Mouse (Mus musculus): Measurements from ENCODE around the gene Miip.
A peak's percentile ranks its signal among the peaks of the same experiment; 100 is the strongest.
"Not testable (repeated sequence)": the region's sequence is repeated elsewhere in the genome, so short reads cannot be mapped to it uniquely, and the experiment has no call there.

The Miip gene

GRCm38 (mm10) chr4:147869238-147869637 is 622 bp upstream of the Miip start:
- no peak for DNase-seq (ENCODE audit: low spot score in 2 of 2)

DNA sequence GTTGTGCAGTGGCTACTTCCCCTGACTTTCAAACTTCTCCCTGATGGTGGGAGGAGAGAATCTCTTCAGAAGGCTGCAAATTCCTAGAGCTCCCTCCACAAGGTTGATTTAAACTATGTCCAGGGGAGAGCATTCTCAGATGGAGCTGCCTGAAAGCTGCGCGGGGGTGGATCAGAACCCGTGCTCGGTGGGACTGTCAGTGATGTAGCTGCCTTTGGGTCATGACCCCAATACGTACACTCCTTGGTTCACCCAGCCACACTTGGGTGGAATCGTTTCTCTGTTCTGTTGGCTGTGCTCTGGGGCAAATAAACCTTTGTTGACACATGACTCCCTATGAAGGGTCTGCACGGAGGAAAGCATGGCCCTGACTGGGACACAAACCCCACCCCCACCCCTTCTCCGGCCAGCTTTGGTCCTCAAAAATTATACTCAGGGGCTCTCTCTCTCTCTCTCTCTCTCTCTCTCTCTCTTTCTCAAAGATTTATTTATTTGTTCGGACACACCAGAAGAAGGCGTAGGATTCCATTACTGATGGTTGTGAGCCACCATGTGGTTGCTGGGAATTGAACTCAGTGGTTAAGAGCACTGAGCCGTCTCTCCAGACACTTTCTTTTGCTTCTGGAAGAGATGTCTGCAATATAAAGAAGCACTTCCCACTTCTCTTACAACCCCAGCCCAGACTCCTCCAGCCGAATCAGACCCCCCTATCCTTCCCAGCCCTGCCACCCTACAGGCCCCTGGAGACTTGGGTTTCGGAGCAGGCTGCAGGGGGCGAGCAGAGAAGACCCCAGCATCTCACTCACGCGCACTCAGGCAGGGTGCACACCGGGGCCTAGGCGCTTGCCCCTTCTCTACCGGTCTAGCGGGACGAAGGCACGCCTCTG is 810 bp downstream of the Miip start:
- no peak for DNase-seq (ENCODE audit: low spot score in 2 of 2)

DNA sequence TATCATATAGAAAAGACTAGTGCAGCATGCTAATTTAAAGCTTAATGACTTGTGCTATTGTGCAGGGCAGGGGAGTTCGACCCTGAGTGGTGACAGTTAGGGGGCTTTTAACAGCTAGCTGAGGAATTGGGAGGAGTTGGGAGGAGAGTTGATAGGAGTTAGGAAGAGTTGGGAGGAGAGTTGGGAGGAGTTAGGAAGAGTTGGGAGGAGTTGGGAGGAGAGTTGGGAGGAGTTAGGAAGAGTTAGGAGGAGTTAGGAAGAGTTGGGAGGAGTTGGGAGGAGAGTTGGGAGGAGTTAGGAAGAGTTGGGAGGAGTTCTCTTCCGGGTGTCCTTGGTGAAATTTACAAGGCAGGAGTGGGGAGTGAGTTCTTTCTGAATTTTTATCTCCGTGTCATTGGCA is 1.8 kb downstream of the Miip start:
- not testable (repeated sequence) for DNase-seq (ENCODE audit: low spot score in 2 of 2)

- DNase-seq (ENCODE audit: low spot score in 2 of 2) = no peak
Observed at GRCm38 (mm10) chr4:147866056-147866455, 2.6 kb downstream of the Miip start.

DNA sequence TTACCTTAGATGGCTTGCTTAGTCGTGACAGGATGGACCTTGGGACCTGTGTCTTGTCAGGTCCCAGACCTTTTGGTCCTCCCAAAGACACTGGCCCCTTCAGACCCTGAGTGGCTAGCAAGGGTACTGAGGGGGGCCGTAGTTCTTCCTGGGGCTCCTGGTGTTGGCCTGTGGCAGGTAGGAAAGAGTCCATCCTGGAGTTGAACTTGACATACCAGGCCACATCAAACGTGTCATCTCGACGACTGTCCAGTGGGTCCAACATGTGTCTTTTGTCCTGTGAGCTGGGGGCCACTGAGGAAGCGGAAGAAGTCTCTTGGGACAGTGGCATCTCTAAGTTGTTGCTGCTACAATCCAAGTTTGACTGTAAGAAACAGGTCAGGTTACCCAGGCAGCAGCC is 3.0 kb downstream of the Miip start:
- no peak for DNase-seq (ENCODE audit: low spot score in 2 of 2)

GRCm38 (mm10) chr4:147862051-147862450 is 6.6 kb downstream of the Miip start:
- no peak for DNase-seq (ENCODE audit: low spot score in 2 of 2)

DNA sequence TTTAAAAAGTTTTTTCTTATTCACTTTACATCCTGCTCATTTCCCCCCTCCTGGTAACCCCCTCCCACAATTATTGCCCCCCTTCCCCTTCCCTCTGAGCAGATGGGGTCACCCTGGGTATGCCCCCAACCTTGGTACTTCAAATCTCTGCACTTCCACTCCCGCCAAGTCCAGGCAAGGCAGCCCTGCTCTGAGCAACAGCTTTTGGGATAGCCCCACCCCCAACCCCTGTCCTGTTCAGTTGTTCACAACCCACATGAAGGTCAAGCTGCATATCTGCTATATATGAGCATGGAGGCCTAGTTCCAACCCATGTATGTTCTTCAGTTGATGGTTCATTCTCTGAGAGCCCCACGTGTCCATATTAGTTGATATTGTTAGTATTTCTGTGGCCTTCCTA is 17.8 kb downstream of the Miip start:
- DNase-seq (ENCODE audit: low spot score in 2 of 2) = no peak

DNA sequence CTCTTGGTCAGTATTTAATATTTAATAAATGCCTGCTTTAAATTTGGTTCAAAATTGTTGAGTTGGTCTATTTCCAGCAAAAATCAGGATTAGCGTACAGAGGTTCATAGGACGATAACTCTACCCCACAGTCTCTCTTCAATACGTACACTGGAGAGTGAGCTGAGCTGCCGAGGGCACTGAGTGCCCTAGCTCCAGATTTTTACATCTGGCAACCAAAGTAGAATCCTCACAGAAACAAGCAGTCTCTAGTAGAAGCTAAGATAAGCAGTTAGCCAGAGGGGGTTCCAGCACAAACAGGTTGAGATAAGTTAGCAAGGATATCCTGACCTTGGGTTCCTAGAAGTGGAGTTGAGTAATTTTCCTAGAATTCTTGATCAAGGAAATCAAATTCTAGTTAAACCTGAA is 20.0 kb downstream of the Miip start:
- DNase-seq (ENCODE audit: low spot score in 2 of 2) = no peak

- DNase-seq (ENCODE audit: low spot score in 2 of 2) = peak; percentile 79 to 85
Observed at GRCm38 (mm10) chr4:147847614-147848583, 20.7 kb downstream of the Miip start, which contains the start of gene Zfp933. TSS of gene Zfp933 (minus strand) at chr4:147848366.

GRCm38 (mm10) chr4:147842871-147843270 is 25.7 kb downstream of the Miip start:
- DNase-seq (ENCODE audit: low spot score in 2 of 2) = no peak

- peak in 1 of 2 experiments; percentile 23 for DNase-seq (ENCODE audit: low spot score in 2 of 2)
Observed at GRCm38 (mm10) chr4:147839282-147839681, 29.3 kb downstream of the Miip start.

- DNase-seq (ENCODE audit: low spot score in 2 of 2) = no peak
Observed at GRCm38 (mm10) chr4:147824389-147824788, 44.2 kb downstream of the Miip start.

DNA sequence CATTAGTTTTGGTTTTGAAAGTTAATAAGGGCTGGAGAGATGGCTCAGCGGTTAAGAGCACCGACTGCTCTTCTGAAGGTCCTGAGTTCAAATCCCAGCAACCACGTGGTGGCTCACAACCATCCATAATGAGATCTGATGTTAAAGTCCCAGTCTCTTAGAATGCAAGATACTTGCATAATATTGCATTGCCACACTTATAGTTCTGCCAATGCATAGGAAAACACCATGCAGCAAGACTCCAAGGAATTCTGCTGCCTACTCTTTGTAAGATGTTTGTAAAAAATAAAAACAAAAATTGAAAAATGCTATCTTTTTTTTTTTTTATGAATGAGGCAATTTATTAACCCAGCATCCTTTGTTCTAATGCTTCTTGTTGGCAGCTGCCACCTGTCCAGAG is 47.2 kb downstream of the Miip start:
- not testable (repeated sequence) for DNase-seq (ENCODE audit: low spot score in 2 of 2)

DNA sequence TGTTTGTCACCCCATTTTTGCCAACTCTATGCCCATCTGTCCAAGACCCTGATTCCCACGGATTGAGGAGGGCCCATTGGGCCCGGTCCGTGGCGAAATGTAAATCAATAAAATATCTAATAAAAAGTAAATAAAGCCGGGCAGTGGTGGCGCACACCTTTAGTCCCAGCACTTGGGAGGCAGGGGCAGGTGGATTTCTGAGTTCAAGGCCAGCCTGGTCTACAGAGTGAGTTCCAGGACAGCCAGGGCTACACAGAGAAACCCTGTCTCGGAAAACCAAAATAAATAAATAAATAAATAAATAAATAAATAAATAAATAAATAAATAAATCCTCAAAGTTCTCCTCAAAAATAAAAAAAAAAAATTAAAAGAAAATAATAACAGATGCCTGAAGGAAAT is 49.0 kb downstream of the Miip start:
- not testable (repeated sequence) for DNase-seq (ENCODE audit: low spot score in 2 of 2)

DNA sequence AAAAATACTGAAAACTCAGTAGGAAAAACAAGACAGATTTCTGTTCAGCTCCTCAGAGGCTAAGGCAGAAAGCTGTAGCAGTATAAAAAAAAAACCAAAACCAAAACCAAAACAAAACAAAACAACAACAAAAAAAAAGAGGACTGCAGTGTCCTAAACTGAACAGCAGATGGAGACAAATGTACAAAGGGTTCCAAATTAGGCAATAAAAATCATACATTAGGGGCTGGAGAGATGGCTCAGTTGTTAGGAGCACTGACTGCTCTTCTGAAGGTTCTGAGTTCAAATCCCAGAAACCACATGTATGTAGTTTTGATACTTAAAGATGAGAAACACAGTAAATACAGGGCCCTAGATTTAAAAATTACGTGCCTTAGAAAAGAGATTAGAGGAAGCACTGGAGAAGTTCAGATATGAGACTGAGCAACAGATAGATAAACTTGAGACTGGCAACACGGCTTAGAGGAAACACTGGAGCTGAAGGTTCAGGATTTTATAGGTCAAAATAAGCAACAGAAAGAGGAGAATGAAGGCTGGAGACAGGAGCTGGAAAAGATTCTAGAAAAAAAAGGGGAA is 53.9 kb downstream of the Miip start:
- DNase-seq (ENCODE audit: low spot score in 2 of 2) = no peak

GRCm38 (mm10) chr4:147813249-147813765 is 55.3 kb downstream of the Miip start:
- DNase-seq (ENCODE audit: low spot score in 2 of 2) = no peak
